Mouse (Mus musculus) adrenal gland, postnatal 14 days (tissue): ENCODE results near the gene Rnf145. TPM values are rescaled to one million over a fixed set of nuclear protein-coding genes. Genes with fewer than 3 reads are reported as not detected.
A peak's percentile ranks its signal among the peaks of the same experiment; 100 is the strongest.

Source experiments
- DNase-seq: peaks from one replicate; pipeline ENCODE4 v3.0.0; 2021; ENCODE audit warnings: mixed read lengths
- total RNA-seq: library from RNA; stranded (reverse); gene quantifications from 2 replicates; pipeline ENCODE4 v1.2.3, GENCODE M21; 2021

Rnf145 gene
- total RNA-seq, 1 experiment from 2014 or later, result 62.1 TPM

- no peak for DNase-seq
These were observed 8.9 kb upstream of the Rnf145 start for GRCm38 (mm10) chr11:44509906-44510305.

DNA sequence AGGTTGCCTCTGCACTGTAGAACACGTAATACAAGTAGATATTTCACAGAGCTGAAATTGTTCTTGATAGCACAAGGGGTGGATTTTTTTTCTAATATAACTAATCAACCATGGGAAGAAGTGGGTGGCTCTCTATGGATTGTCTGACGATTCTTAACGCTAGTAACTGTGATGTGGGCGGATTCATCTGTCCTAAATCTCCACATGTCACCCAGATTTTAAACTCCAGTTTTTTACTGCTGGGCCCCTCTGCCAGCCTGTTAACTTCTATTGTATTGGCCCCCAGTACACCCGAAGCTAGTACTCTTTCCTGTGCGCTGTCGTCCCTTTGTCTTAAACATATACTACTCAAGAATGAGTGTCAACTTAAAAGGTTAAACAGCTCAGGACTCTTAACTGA, 8.4 kb upstream of the Rnf145 start:
- DNase-seq, result no peak

GRCm38 (mm10) chr11:44512044-44513025, 6.4 kb upstream of the Rnf145 start:
- DNase-seq, result no peak

- DNase-seq, result no peak
These were observed 5.7 kb upstream of the Rnf145 start for GRCm38 (mm10) chr11:44513026-44513422.

DNA sequence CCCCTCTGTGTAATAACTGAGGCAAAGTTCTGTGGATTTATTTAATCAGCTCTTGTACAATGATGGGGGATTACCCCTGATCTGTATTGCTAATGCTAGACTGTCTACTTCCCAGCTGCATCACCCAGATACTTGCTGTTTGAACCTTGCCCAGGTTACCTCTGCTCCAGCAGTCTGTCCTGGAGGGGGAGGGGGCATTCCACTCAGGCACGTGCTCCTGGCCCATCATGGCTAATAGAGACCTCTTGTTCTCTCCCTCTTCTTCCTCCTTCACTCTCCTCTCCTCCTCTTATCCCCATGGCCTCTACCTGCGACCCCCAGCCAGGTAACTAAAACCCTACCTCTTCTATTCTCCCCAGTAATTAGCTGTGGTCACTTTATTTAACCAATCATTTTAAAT, 4.1 kb upstream of the Rnf145 start:
- no peak for DNase-seq

DNA sequence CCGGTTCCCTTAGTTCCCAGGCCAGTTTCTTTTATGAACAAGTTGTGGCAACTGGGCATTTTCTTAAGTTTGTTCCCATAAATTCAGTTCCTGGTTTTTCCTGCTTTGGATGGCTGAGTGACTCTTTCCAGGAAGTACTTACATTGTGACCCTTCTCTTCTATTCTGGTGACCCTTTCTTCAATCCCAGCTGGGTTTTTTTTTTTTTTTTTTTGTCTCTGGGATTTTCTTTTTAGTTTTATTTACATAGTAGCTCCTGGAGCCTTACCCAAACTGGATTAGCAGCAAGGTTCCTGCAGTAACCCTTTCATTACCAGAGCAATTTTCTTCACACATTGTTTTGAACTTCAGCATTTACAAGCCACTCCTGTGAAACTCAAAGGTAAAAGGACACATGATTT, 2.4 kb upstream of the Rnf145 start:
- DNase-seq, result no peak

- no peak for DNase-seq
These were observed 1.0 kb upstream of the Rnf145 start for GRCm38 (mm10) chr11:44517561-44518280.

- peak; percentile 60 for DNase-seq
These were observed 559 bp downstream of the Rnf145 start for GRCm38 (mm10) chr11:44519096-44519949.

- peak; percentile 93 for DNase-seq
These were observed 1.4 kb downstream of the Rnf145 start for GRCm38 (mm10) chr11:44519950-44520761.

DNA sequence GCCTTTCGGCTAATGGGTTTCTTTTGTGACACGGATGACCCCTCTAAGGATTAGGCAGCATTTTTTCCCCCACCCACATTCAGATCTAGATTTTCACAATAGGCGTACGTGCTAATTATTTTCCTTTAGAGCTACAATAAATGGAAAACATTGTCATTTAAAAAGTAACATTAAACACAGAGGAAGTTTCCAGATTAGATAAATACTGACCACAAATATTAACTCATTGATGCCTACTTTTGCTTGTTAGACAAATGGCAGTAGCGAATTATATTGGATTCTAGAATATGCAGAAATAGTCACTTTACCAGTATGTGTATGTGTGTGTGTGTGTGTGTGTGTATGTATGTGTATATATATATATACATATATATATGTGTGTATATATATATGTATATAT, 3.8 kb downstream of the Rnf145 start:
- DNase-seq, result no peak

DNA sequence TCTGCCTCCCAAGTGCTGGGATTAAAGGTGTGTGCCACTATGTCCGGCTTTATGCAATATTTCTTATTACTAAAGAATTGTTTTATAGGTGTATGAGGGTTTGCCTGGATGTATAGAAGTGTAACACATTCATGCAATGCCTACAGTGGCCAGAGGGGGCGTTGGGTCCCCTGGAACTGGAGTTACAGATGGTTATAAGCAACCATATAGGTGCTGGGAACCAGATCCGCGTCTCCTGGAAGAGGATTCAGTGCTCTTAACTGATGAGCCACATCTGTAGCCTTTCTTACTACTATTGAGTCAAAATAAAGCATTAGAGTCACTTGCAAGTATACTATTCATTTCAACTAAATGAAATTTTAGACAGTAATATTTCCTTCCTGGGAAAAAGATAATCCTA, 7.0 kb downstream of the Rnf145 start:
- DNase-seq, result no peak

DNA sequence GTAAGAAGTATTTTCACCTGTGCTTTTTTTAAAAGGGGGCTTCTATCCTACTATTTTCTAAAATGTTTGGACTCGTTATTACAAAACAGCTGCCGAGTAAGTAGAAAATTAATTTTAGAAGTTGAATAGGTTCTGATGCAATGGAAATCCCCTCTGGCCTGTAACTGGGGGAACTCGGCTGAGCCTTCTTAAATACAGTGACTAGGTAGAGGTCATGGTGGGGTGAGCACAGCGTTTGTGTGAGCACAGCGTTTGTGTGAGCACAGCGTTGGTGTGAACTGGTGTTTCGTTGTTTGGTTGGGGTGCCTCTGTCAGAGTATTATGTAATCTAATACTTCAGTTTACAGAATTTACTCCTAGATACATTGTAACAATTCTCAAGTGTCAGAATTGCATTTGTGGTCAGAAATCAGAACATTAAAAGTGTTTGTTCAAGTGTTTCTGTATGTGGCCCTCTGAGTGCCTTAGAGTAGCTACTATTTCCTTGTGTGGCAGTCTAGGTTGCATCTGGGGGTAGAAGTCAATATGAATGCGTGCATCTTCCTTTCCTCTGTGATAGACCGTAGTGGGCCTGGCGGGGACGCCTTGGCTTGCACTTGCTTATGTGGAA, 8.0 kb downstream of the Rnf145 start:
- no peak for DNase-seq

GRCm38 (mm10) chr11:44528560-44529199, 9.9 kb downstream of the Rnf145 start:
- DNase-seq, result no peak

DNA sequence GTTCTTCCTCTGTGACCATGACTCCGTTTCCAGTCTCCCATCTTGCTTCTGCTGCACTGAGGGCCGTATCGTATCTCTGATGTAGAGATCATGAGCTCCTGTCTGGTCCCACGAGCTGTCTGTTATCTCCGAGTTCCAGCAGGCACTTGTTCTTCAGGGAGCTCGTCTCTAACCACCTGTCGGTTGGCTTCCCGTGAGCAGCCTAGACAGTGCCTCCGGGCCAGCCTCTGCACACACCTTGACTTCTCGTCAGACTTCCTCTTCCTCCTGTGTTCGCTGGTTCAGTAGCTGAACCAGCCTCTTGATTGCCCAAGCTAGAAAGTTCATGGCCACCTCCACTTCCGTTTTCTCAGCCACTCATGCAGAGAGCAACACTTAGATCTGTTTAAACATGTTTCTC, 10.4 kb downstream of the Rnf145 start:
- no peak for DNase-seq

DNA sequence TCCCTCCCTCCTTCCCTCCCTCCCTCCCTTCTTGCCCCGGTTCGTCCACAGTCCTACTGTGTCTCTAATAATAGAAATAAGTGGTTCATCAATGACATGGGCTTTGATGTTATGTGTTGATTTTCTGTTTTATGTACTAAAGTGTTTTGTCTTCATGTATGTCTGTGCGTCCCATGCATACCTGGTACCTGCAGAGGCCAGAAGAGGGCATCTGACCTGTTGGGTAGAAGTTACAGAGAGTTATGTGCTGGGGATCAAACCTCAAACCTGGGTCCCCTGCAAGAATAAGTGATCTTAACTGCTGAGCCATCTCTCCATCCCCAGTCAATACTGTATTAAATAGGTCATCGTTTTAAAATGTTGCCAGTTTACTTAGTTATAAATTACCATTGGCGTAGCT, 11.0 kb downstream of the Rnf145 start:
- no peak for DNase-seq

GRCm38 (mm10) chr11:44530382-44530781, 11.6 kb downstream of the Rnf145 start:
- DNase-seq, result no peak

GRCm38 (mm10) chr11:44530867-44531266, 12.1 kb downstream of the Rnf145 start:
- DNase-seq, result no peak

- DNase-seq, result no peak
These were observed 12.9 kb downstream of the Rnf145 start for GRCm38 (mm10) chr11:44531617-44532016.

- no peak for DNase-seq
These were observed 14.3 kb downstream of the Rnf145 start for GRCm38 (mm10) chr11:44532846-44533781.
